Mouse (Mus musculus) mature B cell (primary cell): ENCODE data around the gene Acap1.
"Not testable (repeated sequence)": the region's sequence is repeated elsewhere in the genome, so short reads cannot be mapped to it uniquely, and the experiment has no call there.

Experiments used
- in situ Hi-C: fragments of 300-500 bp; cut with MboI; formaldehyde crosslinking; loops from 2 replicates; pipeline ENCODE4 v1.14.3; 2019

Acap1 gene

DNA sequence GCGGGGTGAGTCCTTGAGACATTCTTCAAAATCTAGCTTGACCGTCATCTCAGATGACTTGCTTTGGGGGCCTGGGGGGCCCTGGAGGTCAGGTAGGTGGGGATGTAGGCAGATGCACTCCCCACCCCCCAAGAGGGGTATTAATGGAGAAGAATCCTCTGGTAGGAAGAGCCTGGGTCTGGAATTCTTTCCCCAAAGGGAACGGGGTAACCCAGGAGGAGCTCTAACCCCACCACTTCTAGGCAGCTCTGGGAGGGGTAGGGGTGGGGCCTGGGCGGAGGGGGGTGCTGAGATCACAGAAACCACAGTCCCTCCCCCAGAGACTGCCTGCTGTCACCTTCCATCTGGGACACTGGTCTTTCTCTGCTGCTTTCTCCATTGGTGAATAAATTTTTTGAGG is at the start of gene Acap1:
Gene Acap1 (minus strand): TSS at position 249 of the 400 bp plus-strand sequence.
- in situ Hi-C loops = no loop called here

DNA sequence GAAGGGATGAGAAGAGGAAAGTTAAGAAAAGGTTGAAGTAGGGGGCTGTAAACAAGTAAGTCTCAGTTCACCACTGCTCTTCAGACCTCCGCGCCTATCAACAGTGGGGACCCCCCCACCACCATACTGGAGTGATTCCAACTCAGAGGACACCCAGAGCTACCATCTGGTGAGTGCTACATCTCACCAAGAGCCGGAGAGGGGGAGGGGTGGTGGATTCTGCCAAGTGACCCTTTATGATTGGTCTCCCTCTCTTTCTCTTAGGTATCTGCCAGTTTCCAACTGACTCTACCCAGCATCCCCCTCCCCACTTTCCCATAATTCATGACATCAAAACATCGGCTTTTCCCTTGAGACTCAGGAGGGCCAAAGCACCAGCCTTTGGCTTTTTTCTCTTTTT is 45.6 kb upstream of the Acap1 start:
- in situ Hi-C loops = no loop called here

DNA sequence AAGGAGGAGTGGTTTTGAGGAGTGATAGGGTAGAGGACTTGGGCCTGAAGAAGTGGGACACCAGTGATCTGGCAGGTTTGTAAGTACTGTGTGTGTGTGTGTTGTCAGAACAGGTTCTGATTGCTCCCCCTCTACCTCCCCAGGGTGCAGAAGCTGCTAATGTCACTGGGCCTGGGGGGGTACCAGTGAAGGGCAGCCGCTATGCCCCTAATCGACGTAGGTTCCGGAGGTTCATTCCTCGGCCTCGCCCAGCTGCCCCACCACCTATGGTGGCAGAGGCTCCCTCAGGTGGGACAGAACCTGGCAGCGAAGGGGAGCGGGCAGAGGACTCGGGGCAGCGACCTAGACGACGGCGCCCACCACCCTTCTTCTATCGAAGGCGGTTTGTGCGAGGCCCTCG is 44.4 kb upstream of the Acap1 start:
- in situ Hi-C loops = no loop called here

DNA sequence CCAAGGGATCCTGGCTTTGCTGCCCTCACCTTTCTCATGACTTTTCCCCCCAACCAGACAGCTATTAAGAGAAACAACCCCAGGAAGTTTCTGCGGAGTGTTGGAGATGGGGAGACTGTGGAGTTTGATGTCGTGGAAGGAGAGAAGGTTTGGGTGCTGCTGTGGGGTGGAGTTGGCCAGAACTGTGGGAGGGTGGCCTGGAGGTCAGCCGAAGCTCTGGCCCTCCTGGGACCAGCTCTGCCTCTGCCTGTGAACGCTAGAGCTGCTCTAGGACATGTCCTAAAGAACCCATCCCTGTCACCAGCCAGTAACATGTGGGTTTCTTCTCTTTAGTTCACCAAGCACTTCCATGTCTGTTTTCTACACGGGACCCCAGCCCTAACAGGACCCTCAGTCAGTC is 43.8 kb upstream of the Acap1 start:
- in situ Hi-C loops = no loop called here

DNA sequence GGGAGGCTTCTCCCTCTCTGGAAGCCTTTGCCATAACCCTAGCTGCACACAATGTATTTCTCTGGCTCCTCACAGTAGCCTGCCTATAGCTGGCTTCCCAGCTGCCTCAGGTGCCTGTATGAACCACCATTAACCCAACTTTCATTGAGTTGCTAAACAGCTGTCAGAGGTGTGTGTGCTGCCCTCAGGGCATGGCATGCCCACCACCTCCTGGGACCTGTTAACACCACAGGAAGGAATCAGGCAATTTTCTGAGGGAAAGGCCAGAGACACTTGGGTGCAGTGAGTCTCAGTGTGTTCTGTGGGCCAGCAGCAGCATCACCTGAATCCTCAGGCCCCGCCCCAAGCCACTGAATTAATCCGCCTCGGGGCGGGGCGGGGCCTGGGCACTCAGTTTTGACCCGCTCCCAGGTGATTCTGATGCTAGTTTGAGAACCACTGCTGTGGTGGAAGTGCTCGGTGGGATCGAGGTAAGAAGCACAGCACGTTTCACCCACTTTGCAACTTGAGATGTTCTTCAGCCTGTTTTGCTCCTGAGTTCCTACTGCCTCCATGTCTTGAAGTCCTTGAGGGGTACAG is 43.2 kb upstream of the Acap1 start:
- in situ Hi-C loops = no loop called here

DNA sequence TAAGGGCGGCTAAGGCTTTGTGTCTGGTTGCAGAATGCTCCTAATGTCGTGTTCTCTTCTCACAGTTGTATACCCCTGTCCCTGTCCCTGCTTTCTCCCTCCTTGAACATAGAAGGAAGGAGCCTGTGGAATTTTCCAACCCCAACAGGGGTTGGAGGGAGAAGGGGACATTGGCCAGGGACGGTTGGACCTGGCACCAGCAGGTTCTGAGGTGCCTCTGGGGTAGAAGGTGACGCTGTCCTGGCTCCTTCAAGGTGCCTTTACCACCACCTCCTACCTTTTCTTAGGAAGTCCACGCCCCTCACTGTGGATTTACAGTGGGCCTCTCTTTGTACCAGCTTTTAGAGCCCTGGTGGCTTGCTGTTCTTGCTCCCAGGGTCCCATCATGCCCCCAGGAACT is 42.5 kb upstream of the Acap1 start:
- in situ Hi-C loops = no loop called here

DNA sequence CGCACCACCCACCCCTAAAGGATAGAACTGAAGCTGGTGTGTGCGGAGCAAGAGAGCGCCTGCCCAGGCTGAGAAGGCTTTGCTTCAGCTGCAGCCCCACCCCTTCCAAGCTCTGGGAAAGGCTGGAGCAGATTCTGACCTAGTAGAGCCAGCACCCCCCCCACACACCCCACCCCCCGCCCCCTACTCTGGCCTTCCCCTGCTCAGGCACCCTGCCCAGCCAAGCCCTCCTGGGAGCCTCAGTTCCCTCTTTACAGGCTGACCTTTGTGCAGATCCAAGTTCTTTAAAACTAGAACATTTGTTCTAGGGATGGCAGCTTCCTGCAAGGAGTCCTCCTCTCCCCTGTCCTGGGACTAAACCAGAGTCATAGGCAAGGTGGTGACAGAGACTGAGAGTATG is 42.0 kb upstream of the Acap1 start:
- in situ Hi-C loops = no loop called here

DNA sequence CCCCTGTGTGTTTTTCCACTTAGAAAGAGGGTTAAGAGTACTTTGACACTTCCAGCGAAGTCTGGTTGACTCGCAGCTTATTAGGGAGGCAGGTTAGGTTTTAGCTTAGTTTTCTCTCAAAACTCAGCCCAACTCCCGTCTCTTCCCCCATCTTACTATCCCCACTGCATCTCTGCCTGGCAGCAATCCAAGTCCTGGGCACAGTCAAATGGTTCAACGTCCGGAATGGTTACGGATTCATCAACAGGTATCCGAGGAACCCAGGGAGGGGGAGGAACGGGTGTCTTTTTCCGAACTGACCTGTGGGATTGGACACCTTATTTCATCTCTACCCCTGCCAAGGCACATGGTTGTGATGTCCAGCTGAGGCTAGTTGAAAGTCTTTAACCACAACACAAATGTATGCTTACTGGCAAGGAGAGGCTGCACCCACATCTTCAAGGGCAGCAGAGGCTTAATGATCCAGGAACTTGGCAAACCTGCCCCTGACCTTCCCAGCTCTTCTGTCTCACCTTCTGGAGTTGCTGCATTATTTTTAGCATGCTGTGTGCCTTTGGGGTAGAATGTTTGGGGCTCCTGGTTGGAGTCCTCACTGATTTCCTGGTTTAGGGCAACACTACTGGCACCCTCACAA is 41.5 kb upstream of the Acap1 start:
- in situ Hi-C loops = no loop called here

DNA sequence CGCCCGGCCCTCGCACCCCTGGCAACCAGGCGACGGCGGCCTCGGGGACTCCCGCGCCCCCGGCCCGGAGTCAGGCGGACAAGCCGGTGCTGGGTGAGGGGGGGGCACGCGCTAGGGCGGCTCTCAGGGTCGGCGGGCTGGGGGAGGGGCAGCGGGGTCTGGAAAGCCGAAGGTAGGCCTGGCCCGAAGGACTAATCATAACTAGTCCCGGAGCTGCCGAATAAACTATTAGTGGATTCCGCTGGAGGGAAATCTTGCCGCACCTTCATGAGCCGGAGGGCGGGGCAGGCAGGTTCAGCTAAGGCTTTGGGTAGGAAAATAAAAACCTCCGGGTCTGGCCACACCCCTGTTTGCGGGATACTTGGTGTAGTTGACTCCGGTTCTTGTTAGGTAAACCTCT is 40.8 kb upstream of the Acap1 start:
- in situ Hi-C loops = no loop called here

DNA sequence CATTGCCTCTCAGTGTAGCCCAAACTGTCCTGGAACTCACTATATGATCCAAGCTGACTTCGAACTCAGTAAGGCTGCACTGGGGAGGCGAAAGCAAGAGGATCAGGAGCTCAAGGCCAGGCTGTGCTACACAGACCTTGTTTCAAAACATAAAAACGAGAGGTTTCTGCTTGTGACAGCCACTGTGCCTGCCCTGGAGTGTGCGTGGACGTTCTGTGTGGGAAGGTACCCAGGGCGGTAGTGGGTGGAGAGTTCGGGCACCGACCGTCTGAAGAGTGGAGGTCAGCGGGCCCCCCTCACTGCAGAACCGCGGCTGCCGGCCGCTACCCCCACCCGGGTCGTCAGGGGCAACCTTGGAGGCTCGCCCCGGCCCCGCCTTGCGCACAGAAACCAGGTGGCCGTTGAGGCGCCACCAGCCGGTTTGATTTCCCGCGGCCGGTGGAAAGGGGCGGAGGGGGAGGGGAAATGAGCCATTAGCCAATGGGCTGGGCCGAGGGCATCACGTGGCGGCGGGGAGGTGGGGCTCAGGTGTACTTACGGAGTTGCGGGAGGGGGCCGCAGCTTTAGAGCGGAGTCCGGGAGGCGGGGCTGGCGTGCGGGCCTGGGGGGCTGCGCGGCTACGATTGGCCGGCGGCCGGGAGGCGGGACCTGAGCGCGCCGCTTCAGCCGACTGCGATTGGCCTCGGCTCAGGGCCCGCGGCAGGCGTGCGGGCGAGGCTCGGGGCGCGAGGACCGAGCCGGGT is 40.0 kb upstream of the Acap1 start, which contains the start of gene Ybx2:
Gene Ybx2 (plus strand): TSS at position 660 of the 743 bp plus-strand sequence.
- in situ Hi-C loops = no loop called here

DNA sequence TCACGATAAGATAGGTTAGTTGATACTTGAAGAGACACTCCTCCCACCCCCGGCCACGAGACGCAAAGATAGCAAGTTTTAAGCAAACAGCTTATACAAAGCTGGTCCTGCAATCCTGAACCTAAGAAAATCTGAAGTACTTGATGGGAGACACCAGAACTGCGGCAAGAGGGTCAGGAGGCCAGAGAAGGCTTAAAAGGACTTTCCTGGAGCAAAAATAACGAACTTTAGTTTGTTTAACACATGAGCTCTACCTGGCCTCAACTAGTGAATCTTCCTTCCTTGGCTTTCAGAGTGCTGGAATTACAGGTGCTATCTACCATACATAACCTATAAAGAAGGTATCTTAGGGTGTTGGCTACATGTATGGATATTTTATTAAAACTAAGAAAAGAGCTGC is 39.3 kb upstream of the Acap1 start:
- in situ Hi-C loops = no loop called here

DNA sequence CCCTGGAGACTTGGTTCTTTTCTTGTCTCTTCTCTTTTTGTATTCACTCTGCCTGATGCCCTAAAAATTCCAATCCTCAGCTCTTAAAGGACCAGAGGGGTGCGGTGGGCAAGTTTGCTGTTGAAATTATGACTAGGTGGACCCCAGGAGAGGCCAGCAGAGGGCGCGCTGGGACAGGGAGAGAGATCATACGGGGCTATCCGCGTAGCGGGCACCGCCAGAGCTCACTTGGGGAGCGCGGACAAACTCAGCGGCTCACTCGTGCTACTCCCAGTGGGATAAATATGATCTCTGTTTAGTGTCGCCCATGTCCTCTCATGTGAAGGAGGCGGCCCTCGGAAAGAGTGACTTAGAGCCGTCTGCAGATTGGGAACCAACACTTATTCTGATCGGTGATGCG is 38.8 kb upstream of the Acap1 start:
- in situ Hi-C loops = no loop called here

DNA sequence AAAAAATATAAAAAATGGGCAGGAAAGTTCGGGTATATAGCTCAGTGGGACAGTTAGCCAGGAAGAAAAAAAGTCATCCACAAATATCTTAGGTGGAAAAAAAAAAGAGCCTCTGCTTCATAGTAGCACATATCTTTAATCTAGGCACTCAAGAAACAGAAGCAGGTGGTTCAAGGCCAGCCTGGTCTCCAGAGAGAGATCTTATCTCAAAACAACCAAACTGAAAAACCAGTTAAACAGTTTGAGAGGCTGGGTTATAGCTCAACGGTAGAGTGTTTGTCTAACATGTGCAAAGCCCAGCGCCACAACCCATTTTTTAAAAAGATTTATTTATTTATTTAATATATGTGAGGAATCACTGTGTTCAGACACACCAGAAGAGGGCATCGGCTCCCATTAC is 37.7 kb upstream of the Acap1 start:
- in situ Hi-C loops = no loop called here

DNA sequence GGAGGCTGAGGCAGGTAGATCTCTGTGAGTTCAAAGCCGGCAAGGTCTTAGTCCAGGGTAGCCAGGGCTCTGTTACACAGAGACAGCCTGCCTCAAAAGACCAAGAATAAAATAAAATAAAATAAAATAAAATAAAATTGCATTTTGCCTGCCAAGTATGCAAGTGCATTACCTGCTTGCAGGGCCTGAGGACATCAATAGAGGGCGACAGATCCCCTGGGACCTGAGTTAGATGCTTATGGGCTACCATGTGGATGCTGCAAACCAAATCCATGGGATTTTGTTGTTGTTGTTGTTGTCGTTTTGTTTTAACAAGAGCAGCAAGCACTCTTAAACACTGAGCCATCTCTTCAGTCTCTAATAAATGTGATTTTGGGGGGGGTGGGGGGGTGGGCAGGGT is 36.9 kb upstream of the Acap1 start:
- in situ Hi-C loops = no loop called here

DNA sequence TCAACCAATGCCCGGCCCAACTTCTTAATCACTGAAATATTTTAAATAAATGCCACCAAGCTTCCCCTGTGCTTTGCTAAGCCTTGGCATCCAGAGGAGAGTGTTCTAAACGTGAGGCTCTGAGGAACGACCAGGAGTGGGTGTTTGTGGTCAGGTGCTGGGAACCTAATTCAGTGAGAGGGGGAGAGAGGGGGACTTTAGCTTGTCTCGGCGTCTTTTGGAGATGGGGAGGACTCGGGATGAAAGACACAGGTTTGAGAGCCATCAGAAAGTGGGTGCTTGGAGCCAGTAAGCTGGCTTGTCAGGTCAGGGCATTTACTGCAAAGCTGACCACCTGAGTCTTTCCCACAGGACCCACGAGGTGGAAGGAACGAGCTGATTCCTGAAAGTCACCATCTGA is 36.4 kb upstream of the Acap1 start:
- in situ Hi-C loops = no loop called here

DNA sequence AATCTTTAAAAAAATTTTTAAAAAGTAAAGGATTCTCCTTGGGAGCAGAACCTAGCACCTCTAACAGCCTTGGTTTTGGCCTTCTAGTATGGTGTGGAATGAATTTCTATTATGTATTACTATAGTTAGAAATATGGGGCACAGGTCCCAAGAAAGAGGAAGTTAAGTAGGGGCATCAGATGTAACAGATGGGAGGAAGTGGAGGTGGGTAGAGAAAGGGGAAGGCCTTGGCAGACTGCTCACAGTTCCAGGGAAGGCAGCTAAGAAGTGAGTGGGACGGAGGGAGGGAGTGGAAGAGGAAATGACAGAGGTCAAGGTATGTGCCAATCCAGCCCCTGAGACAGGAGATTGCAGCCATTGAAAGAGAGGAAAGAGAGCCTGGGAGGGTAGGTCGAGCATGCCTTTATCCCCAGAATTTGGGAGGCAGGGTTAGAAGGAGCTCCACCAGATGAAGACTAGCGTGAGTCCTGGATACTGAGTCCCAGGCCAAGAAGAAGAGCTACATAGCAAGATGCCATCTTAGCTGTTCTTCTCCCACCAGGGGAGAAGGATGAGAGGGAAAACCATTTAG is 35.7 kb upstream of the Acap1 start:
- in situ Hi-C loops = no loop called here

DNA sequence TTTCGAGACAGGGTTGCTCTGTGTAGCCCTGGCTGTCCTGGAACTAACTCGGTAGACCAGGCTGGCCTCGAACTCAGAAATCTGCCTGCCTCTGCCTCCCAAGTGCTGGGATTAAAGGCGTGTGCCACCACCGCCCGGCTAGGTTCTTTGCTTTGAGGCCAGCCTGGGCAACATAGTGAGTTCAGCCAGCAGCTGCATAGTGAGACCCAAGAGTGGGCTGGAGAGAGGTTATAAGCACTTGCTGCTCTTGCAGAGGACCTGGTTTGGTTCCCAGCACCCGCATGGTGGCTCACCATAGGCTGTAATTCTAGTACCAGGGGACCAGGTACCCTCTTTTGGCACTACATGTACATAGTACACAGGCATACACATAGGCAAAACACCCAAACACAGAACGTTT is 34.8 kb upstream of the Acap1 start:
- in situ Hi-C loops = not testable (repeated sequence)

DNA sequence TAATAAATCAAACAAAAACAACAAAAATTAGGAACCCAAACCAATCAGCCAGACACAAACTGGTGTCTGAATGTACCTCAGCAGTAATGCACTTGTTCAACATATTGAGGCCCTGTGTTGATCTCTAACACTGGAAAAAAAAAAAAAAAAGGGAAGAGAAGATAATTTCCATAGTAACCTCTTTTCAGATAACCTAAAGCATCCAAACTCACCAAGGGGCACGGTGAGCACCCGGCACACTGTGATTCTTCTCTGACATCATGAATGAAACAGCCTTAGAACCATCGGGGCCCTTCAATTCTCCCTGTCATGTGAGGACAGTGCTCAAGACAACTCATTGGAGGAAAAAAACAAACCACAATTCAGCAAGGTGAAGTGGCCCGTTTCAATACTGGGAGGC is 34.4 kb upstream of the Acap1 start:
- in situ Hi-C loops = no loop called here

DNA sequence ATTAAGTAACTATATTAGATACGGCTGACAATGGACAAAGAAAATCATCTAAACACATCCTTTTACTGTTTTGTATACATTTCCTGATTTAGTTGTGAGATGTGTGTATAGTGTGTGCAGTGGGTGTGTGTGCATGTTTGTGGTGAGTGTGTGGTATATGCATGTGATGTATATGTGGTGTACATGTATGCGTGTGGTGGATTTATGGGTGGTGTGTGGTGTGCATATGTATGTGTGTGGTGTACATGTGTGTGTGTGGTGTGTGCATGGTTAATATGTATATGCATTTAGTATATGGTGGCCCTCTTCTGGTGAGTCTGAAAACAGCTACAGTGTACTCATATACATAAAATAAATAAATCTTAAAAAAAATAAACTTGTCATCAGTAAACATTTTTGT is 32.2 kb upstream of the Acap1 start:
- in situ Hi-C loops = no loop called here

DNA sequence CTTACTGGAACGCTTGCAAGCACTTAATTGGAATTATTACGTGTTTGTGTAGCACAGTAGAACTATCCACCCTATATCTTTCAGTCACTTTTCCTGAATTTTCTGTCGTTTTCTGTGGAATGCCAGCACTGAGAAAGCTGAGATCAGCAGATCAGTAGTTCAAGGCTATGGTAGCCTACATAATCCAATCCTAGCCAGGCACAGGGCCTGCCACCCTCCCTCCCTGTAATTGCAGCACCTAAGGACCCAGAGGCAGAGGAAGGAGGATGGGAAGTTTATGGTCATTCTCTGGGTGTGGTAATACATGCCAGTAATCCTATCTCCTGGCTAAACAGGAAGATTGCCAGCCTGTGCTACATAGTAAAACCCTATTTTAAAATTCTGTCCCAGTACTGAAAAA is 27.5 kb upstream of the Acap1 start:
- in situ Hi-C loops = no loop called here

DNA sequence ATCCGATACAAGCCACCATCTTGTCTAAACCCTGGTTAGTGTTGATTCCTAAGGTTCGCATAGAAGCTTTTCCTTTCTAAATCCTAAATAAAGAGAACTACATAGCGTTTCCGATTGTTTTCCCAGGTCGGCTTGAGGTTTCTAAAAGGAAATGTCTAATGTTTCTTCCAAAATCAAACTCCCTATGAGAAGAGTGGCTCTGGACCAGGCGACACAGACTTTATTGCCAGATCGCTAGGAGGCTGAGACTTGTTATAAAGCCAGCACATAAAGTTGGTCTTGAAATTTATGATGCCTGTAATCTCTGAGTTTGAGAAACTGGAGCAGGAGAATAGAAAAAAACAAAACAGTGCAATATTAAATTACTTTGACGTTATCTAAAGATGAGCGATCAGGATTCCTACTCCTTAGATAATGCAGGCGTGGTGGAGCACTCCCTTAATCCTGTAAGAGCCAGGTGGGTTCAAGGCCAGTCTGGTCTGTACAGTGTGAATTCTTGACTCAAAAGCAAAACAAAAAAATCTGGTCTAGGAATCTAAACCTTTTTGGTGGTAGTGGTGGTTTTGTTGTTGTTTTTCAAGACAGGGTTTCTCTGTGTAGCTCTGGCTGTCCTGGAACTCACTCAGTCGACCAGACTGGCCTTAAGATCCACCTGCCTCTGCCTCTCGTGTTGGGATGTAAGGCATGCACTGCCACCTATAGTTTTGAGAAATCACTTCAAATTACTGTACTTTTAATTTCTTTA is 26.8 kb upstream of the Acap1 start:
- in situ Hi-C loops = no loop called here
